In genomic region chr12:78095352-78095751, GRCm38 (mm10) we compare ENCODE assay signal across 28 mouse cellular contexts.
DNase-seq lines count a peak whose midpoint lies in the region; ATAC-seq and TF ChIP-seq lines count a peak whose summit lies in the region.
"Had no signal": no experiment of that assay in that cellular context is flagged by ENCODE, and none has a peak within 500 bp of the region (broad histone marks: within the 10 kb centered on the region; RNA-seq: fewer than 3 reads in every experiment).

No protein-coding gene starts in this region.

- no peak overlapping the region for H3K9ac ChIP-seq in heart, embryonic 12.5 days
- no peak overlapping the region for H3K9ac ChIP-seq in midbrain, embryonic 11.5 days (ENCODE audit: low read length)
- H3K9ac ChIP-seq in midbrain, embryonic 13.5 days (replicated peaks): no peak overlapping the region
- no peak overlapping the region for H3K9ac ChIP-seq in stomach, postnatal 0 days (ENCODE audit: low read length)
- H3K9ac ChIP-seq: embryonic facial prominence, embryonic 13.5 days; hindbrain, embryonic 15.5 days; intestine, embryonic 15.5 days; liver, embryonic 13.5 days; lung, embryonic 14.5 days; neural tube, embryonic 13.5 days had no signal

- no peak overlapping the region for H3K27ac ChIP-seq in heart, embryonic 12.5 days (ENCODE audit: poor library complexity, severe bottlenecking)
- no peak overlapping the region for H3K27ac ChIP-seq in midbrain, embryonic 11.5 days (ENCODE audit: low read depth, low read length)
- no peak overlapping the region for H3K27ac ChIP-seq in midbrain, embryonic 13.5 days
- no peak overlapping the region for H3K27ac ChIP-seq in stomach, postnatal 0 days (replicated peaks)
- H3K27ac ChIP-seq: embryonic facial prominence, embryonic 13.5 days; gastrocnemius, adult 2 months; hindbrain, embryonic 15.5 days; intestine, embryonic 15.5 days; left cerebral cortex, adult 2 months; liver, embryonic 13.5 days; neural tube, embryonic 13.5 days had no signal

- TF ChIP-seq CTCF in stomach, postnatal 0 days (IDR thresholded peaks at IDR 0.05; ENCODE audit: low read depth): 0 out of 2 replicates have a peak, but pooled peaks have one; percentile 15

- peaks cover 11% of the 10 kb centered on the region; the same call in 1 of the 2 replicates for H3K4me1 ChIP-seq in heart, embryonic 12.5 days (replicated peaks)
- H3K4me1 ChIP-seq in midbrain, embryonic 11.5 days (ENCODE audit: control insufficient read depth, insufficient read depth, low read length): no peaks in the 10 kb centered on the region
- peaks cover 14% of the 10 kb centered on the region for H3K4me1 ChIP-seq in midbrain, embryonic 13.5 days (replicated peaks)
- H3K4me1 ChIP-seq in stomach, postnatal 0 days (replicated peaks; ENCODE audit: control insufficient read depth, insufficient read depth): no peaks in the 10 kb centered on the region
- H3K4me1 ChIP-seq: intestine, embryonic 15.5 days; liver, embryonic 13.5 days; neural tube, embryonic 13.5 days had no signal

- no peak for TF ChIP-seq EP300 in stomach, postnatal 0 days (optimal IDR thresholded peaks at IDR 0.05)

- no peaks in the 10 kb centered on the region for H3K9me3 ChIP-seq in heart, embryonic 12.5 days (replicated peaks)
- H3K9me3 ChIP-seq in midbrain, embryonic 11.5 days (ENCODE audit: control insufficient read depth, low read length): no peaks in the 10 kb centered on the region
- H3K9me3 ChIP-seq in midbrain, embryonic 13.5 days: no peaks in the 10 kb centered on the region
- H3K9me3 ChIP-seq in stomach, postnatal 0 days (ENCODE audit: control insufficient read depth, low read length): no peaks in the 10 kb centered on the region
- H3K9me3 ChIP-seq: embryonic facial prominence, embryonic 13.5 days; G1E; hindbrain, embryonic 15.5 days; intestine, embryonic 15.5 days; liver, embryonic 13.5 days; neural tube, embryonic 13.5 days had no signal

- no peak overlapping the region for H3K4me2 ChIP-seq in heart, embryonic 12.5 days
- H3K4me2 ChIP-seq in midbrain, embryonic 11.5 days: no peak overlapping the region
- H3K4me2 ChIP-seq in midbrain, embryonic 13.5 days (replicated peaks): no peak overlapping the region
- H3K4me2 ChIP-seq in stomach, postnatal 0 days (replicated peaks; ENCODE audit: low read depth): no peak overlapping the region
- H3K4me2 ChIP-seq: embryonic facial prominence, embryonic 13.5 days; hindbrain, embryonic 15.5 days; intestine, embryonic 15.5 days; liver, embryonic 13.5 days; lung, embryonic 14.5 days; neural tube, embryonic 13.5 days had no signal

- WGBS in heart, embryonic 12.5 days: 65% methylated on average over 2 of the region's 2 CpGs
- WGBS in midbrain, embryonic 11.5 days: 81% methylated on average over 2 of the region's 2 CpGs
- 81% methylated on average over 2 of the region's 2 CpGs for WGBS in midbrain, embryonic 13.5 days
- 52% methylated on average over 2 of the region's 2 CpGs for WGBS in stomach, postnatal 0 days

- no peaks in the 10 kb centered on the region for H3K36me3 ChIP-seq in heart, embryonic 12.5 days
- no peaks in the 10 kb centered on the region for H3K36me3 ChIP-seq in midbrain, embryonic 11.5 days (ENCODE audit: control insufficient read depth, insufficient read depth, low read length)
- H3K36me3 ChIP-seq in midbrain, embryonic 13.5 days: no peaks in the 10 kb centered on the region
- H3K36me3 ChIP-seq in stomach, postnatal 0 days (ENCODE audit: control insufficient read depth, insufficient read depth, low read length): no peaks in the 10 kb centered on the region
- H3K36me3 ChIP-seq: embryonic facial prominence, embryonic 13.5 days; G1E; hindbrain, embryonic 15.5 days; intestine, embryonic 15.5 days; liver, embryonic 13.5 days; neural tube, embryonic 13.5 days had no signal

- no peak for ATAC-seq in heart, embryonic 12.5 days (ENCODE audit: insufficient number of reproducible peaks, low FRiP score)
- no peak for ATAC-seq in midbrain, embryonic 11.5 days (ENCODE audit: low FRiP score)
- no peak for ATAC-seq in midbrain, embryonic 13.5 days
- no peak for ATAC-seq in stomach, postnatal 0 days (ENCODE audit: low FRiP score, low TSS enrichment)
- ATAC-seq: intestine, embryonic 15.5 days had no signal

- H3K4me3 ChIP-seq in heart, embryonic 12.5 days: no peak overlapping the region
- H3K4me3 ChIP-seq in midbrain, embryonic 11.5 days (ENCODE audit: low read depth, low read length): no peak overlapping the region
- H3K4me3 ChIP-seq in midbrain, embryonic 13.5 days (replicated peaks): no peak overlapping the region
- H3K4me3 ChIP-seq in stomach, postnatal 0 days (ENCODE audit: low read depth, low read length): no peak overlapping the region
- H3K4me3 ChIP-seq: embryonic facial prominence, embryonic 13.5 days; erythroblast, embryonic 14.5 days; gastrocnemius, adult 2 months; hindbrain, embryonic 15.5 days; intestine, embryonic 15.5 days; left cerebral cortex, adult 2 months; liver, embryonic 13.5 days; myocyte; neural tube, embryonic 13.5 days had no signal

- DNase-seq in heart, adult 11 months: peak; percentile 36
- DNase-seq in midbrain, embryonic 11.5 days (ENCODE audit: low spot score, missing footprints): peak; percentile 53
- DNase-seq in adipocyte (ENCODE audit: low spot score): peak; percentile 2
- no peak for DNase-seq in stomach, postnatal 0 days (ENCODE audit: low spot score)
- DNase-seq in embryo, embryonic 11 days: no peak
- DNase-seq: adrenal gland, postnatal 25 days; B cell, adult 2 months; cerebellum, adult 11 months; gastrocnemius, adult 2 months; heart, postnatal 4 days; kidney, adult 9 months; kidney, postnatal 4 days; liver, embryonic 13.5 days; lung, embryonic 14.5 days; lung, postnatal 36 days; retina, postnatal 1 day; thymus, postnatal 25 days had no signal

- no peaks in the 10 kb centered on the region for H3K27me3 ChIP-seq in heart, embryonic 12.5 days (replicated peaks)
- H3K27me3 ChIP-seq in midbrain, embryonic 11.5 days (ENCODE audit: control insufficient read depth, insufficient read depth, low read length): no peaks in the 10 kb centered on the region
- no peaks in the 10 kb centered on the region for H3K27me3 ChIP-seq in midbrain, embryonic 13.5 days
- no peaks in the 10 kb centered on the region for H3K27me3 ChIP-seq in stomach, postnatal 0 days (ENCODE audit: control insufficient read depth, insufficient read depth, low read length)
- H3K27me3 ChIP-seq: CH12.LX; embryonic facial prominence, embryonic 13.5 days; hindbrain, embryonic 15.5 days; intestine, embryonic 15.5 days; liver, embryonic 13.5 days; neural tube, embryonic 13.5 days had no signal

Comparison
In these comparisons a context has a peak if more than half of its experiments do, and no peak if none do; other contexts are left out.
1. DNase-seq: peak in heart, adult 11 months (single experiment), midbrain, embryonic 11.5 days (single experiment) and adipocyte (single experiment); none in stomach, postnatal 0 days (single experiment) and embryo, embryonic 11 days (single experiment).